ENCODE assay signal across 14 mouse cellular contexts in genomic region chr5:53277716-53278263, GRCm38 (mm10). TPM values are rescaled to one million over a fixed set of nuclear protein-coding genes. Genes with fewer than 3 reads are reported as not detected.
A peak's percentile ranks its signal among the peaks of the same experiment; 100 is the strongest.
DNase-seq lines count a peak whose midpoint lies in the region; ATAC-seq and TF ChIP-seq lines count a peak whose summit lies in the region.
"Had no signal": no experiment of that assay in that cellular context is flagged by ENCODE, and none has a peak within 500 bp of the region (broad histone marks: within the 10 kb centered on the region; RNA-seq: fewer than 3 reads in every experiment).

No protein-coding gene starts in this region.

- TF ChIP-seq POLR2A in liver, adult 2 months (IDR thresholded peaks at IDR 0.05; ENCODE audit: extremely low read depth, insufficient read depth, low read length) = no peak
- TF ChIP-seq POLR2A in testis, adult 2 months (IDR thresholded peaks at IDR 0.05; ENCODE audit: control insufficient read depth, low read depth, low read length) = no peak

- 65% methylated on average over 4 of the region's 4 CpGs for WGBS in liver, adult 2 months
- 72% methylated on average over 4 of the region's 4 CpGs for WGBS in liver, embryonic 11.5 days
- WGBS in hindbrain, embryonic 12.5 days = 53% methylated on average over 4 of the region's 4 CpGs

- no peaks in the 10 kb centered on the region for H3K9me3 ChIP-seq in liver, embryonic 11.5 days (ENCODE audit: control insufficient read depth, low read length)
- no peaks in the 10 kb centered on the region for H3K9me3 ChIP-seq in hindbrain, embryonic 12.5 days (replicated peaks)
- H3K9me3 ChIP-seq: limb, embryonic 15.5 days had no signal

- no peaks in the 10 kb centered on the region for H3K27me3 ChIP-seq in liver, adult 2 months (ENCODE audit: control insufficient read depth, insufficient read depth, low read length)
- H3K27me3 ChIP-seq in liver, embryonic 11.5 days (replicated peaks; ENCODE audit: control insufficient read depth, insufficient read depth, low read length) = no peaks in the 10 kb centered on the region
- H3K27me3 ChIP-seq in testis, adult 2 months (ENCODE audit: control insufficient read depth, insufficient read depth, low read length) = no peaks in the 10 kb centered on the region
- no peaks in the 10 kb centered on the region for H3K27me3 ChIP-seq in hindbrain, embryonic 12.5 days
- H3K27me3 ChIP-seq: limb, embryonic 15.5 days had no signal

- no peak for ATAC-seq in liver, embryonic 11.5 days (replicated peaks; ENCODE audit: low FRiP score)
- 0 out of 2 replicates have a peak, but pooled peaks have one; percentile 39 for ATAC-seq in hindbrain, embryonic 12.5 days (ENCODE audit: low FRiP score)

- peaks cover 25% of the 10 kb centered on the region for H3K36me3 ChIP-seq in liver, adult 2 months (ENCODE audit: control insufficient read depth, insufficient read depth, low read length)
- peaks cover 5% of the 10 kb centered on the region; the same call in 1 of the 2 replicates for H3K36me3 ChIP-seq in liver, embryonic 11.5 days (ENCODE audit: control insufficient read depth, insufficient read depth, low read length)
- no peaks in the 10 kb centered on the region; the same call in 1 of the 2 replicates for H3K36me3 ChIP-seq in testis, adult 2 months (ENCODE audit: control insufficient read depth, insufficient read depth, low read length)
- H3K36me3 ChIP-seq in hindbrain, embryonic 12.5 days = peaks cover 5% of the 10 kb centered on the region; the same call in 1 of the 2 replicates

- TF ChIP-seq CTCF in liver, adult 2 months (IDR thresholded peaks at IDR 0.05; ENCODE audit: low read depth, low read length) = no peak
- TF ChIP-seq CTCF in testis, adult 2 months (IDR thresholded peaks at IDR 0.05; ENCODE audit: control insufficient read depth, insufficient read depth, insufficient replicate concordance, low read depth, low read length) = no peak

- H3K79me2 ChIP-seq in liver, adult 2 months (ENCODE audit: control insufficient read depth, insufficient read depth, low read length) = peaks cover 2% of the 10 kb centered on the region; the same call in 1 of the 2 replicates

- peaks cover 16% of the 10 kb centered on the region for H3K4me1 ChIP-seq in liver, adult 2 months (ENCODE audit: control insufficient read depth, insufficient read depth, low read length)
- no peaks in the 10 kb centered on the region for H3K4me1 ChIP-seq in liver, embryonic 11.5 days (replicated peaks; ENCODE audit: control insufficient read depth, insufficient read depth, low read length)
- H3K4me1 ChIP-seq in testis, adult 2 months (ENCODE audit: control insufficient read depth, insufficient read depth, low read length) = no peaks in the 10 kb centered on the region
- H3K4me1 ChIP-seq in hindbrain, embryonic 12.5 days = peaks cover 13% of the 10 kb centered on the region

- peak; percentile 27 for DNase-seq in liver, adult 2 months (ENCODE audit: extremely low read depth, low read depth, low spot score)
- no peak for DNase-seq in liver, embryonic 11.5 days (ENCODE audit: low spot score)
- no peak for DNase-seq in testis, postnatal 10 days (ENCODE audit: low spot score)
- no peak for DNase-seq in urinary bladder, postnatal 36 days (ENCODE audit: low spot score in 2 of 2)
- DNase-seq in urinary bladder, postnatal 10 days (ENCODE audit: low spot score) = no peak
- DNase-seq in gastrocnemius, adult 18-20 months (ENCODE audit: low spot score) = no peak
- DNase-seq: adrenal gland, adult 2 months; B cell, adult 2 months; cerebellum, adult 18-20 months; lung, adult 2 months had no signal

- no peak overlapping the region for H3K4me3 ChIP-seq in liver, adult 2 months (ENCODE audit: insufficient read depth, low read depth, low read length)
- no peak overlapping the region for H3K4me3 ChIP-seq in liver, embryonic 11.5 days (ENCODE audit: low read depth, low read length)
- H3K4me3 ChIP-seq in testis, adult 2 months (ENCODE audit: control insufficient read depth, low read depth, low read length) = peak overlapping the region; percentile 52
- H3K4me3 ChIP-seq in hindbrain, embryonic 12.5 days = no peak overlapping the region
- H3K4me3 ChIP-seq: layer of hippocampus, adult 2 months; limb, embryonic 15.5 days had no signal

- H3K27ac ChIP-seq in liver, adult 2 months (replicated peaks; ENCODE audit: insufficient read depth, low read depth, low read length) = peak overlapping the region; percentile 24; the same call in 1 of the 2 replicates
- no peak overlapping the region for H3K27ac ChIP-seq in liver, embryonic 11.5 days (ENCODE audit: low read depth, low read length)
- no peak overlapping the region for H3K27ac ChIP-seq in testis, adult 2 months (ENCODE audit: control insufficient read depth, insufficient read depth, low read depth, low read length)
- H3K27ac ChIP-seq in hindbrain, embryonic 12.5 days = no peak overlapping the region
- H3K27ac ChIP-seq: limb, embryonic 15.5 days had no signal

- H3K9ac ChIP-seq in liver, adult 2 months (ENCODE audit: low read depth, low read length) = no peak overlapping the region
- no peak overlapping the region for H3K9ac ChIP-seq in liver, embryonic 11.5 days (ENCODE audit: low read depth, low read length)
- H3K9ac ChIP-seq in hindbrain, embryonic 12.5 days = no peak overlapping the region
- H3K9ac ChIP-seq: limb, embryonic 15.5 days had no signal

- no peak overlapping the region for H3K4me2 ChIP-seq in liver, embryonic 11.5 days
- no peak overlapping the region for H3K4me2 ChIP-seq in hindbrain, embryonic 12.5 days (replicated peaks)
- H3K4me2 ChIP-seq: limb, embryonic 15.5 days had no signal

RNA-seq across cellular contexts. Expression of gene Smim20, which starts 10.9 kb away (rescaled TPM):
- total RNA-seq in liver, adult 2 months (2014; rRNA removed) = 36.3 and 40.1 TPM in 2 replicates
- 39.2 and 42.4 TPM in 2 replicates for polyA plus RNA-seq in liver, adult 2 months (2012; rRNA removed)
- polyA plus RNA-seq in liver, embryonic 11.5 days (2014; fragmentation: Nextera tagmentation; extraction: Ambion mirVana) = 64.4 and 70.2 TPM in 2 replicates
- polyA plus RNA-seq in testis, adult 2 months (2012; rRNA removed) = 15.8 and 16.9 TPM in 2 replicates
- polyA plus RNA-seq in hindbrain, embryonic 12.5 days (2016; fragmentation: Nextera tagmentation; extraction: Ambion mirVana) = 62.9 and 63.0 TPM in 2 replicates
- total RNA-seq in gastrocnemius, adult 18-20 months (2021) = 10 to 100 TPM; 51.0 to 57.7 TPM
